Mouse (Mus musculus): ENCODE results near the gene Slc17a1. TPM values are rescaled to one million over a fixed set of nuclear protein-coding genes. Genes with fewer than 3 reads are reported as not detected.

Gene Slc17a1
- not detected in 2 replicates for total RNA-seq (2014; fragmentation: Nextera tagmentation)
- not detected in 2 replicates for total RNA-seq (2017)

GRCm38 (mm10) chr13:23867405-23867804 is at the start of gene Slc17a1:
Gene Slc17a1 (plus strand): TSS chr13:23867750.
- peak; percentile 74 for ATAC-seq (replicated peaks; ENCODE audit: low FRiP score, low TSS enrichment, poor library complexity, severe bottlenecking)

- no peak for ATAC-seq (replicated peaks; ENCODE audit: low FRiP score, low TSS enrichment, poor library complexity, severe bottlenecking)
These were observed 47.2 kb upstream of the Slc17a1 start for GRCm38 (mm10) chr13:23820179-23820940.

- no peak for ATAC-seq (replicated peaks; ENCODE audit: low FRiP score, low TSS enrichment, poor library complexity, severe bottlenecking)
These were observed 45.3 kb upstream of the Slc17a1 start for GRCm38 (mm10) chr13:23822213-23822612.

- ATAC-seq (replicated peaks; ENCODE audit: low FRiP score, low TSS enrichment, poor library complexity, severe bottlenecking): no peak
These were observed 40.9 kb upstream of the Slc17a1 start for GRCm38 (mm10) chr13:23826606-23827005.

- peak; percentile 57; the same call in 1 of the 2 replicates for ATAC-seq (replicated peaks; ENCODE audit: low FRiP score, low TSS enrichment, poor library complexity, severe bottlenecking)
These were observed 34.5 kb upstream of the Slc17a1 start for GRCm38 (mm10) chr13:23833053-23833452.

- no peak for ATAC-seq (replicated peaks; ENCODE audit: low FRiP score, low TSS enrichment, poor library complexity, severe bottlenecking)
These were observed 32.7 kb upstream of the Slc17a1 start for GRCm38 (mm10) chr13:23834836-23835235.

- no peak for ATAC-seq (replicated peaks; ENCODE audit: low FRiP score, low TSS enrichment, poor library complexity, severe bottlenecking)
These were observed 30.9 kb upstream of the Slc17a1 start for GRCm38 (mm10) chr13:23836630-23837029.

- ATAC-seq (replicated peaks; ENCODE audit: low FRiP score, low TSS enrichment, poor library complexity, severe bottlenecking): no peak
These were observed 28.2 kb upstream of the Slc17a1 start, which contains the start of gene Slc17a3 for GRCm38 (mm10) chr13:23839308-23839707. Gene Slc17a3 (plus strand): TSS chr13:23839434.

- ATAC-seq (replicated peaks; ENCODE audit: low FRiP score, low TSS enrichment, poor library complexity, severe bottlenecking): no peak
These were observed 21.7 kb upstream of the Slc17a1 start for GRCm38 (mm10) chr13:23845851-23846250.

- ATAC-seq (replicated peaks; ENCODE audit: low FRiP score, low TSS enrichment, poor library complexity, severe bottlenecking): no peak
These were observed 18.3 kb upstream of the Slc17a1 start for GRCm38 (mm10) chr13:23849299-23849698.

GRCm38 (mm10) chr13:23856401-23856800 is 11.1 kb upstream of the Slc17a1 start:
- ATAC-seq (replicated peaks; ENCODE audit: low FRiP score, low TSS enrichment, poor library complexity, severe bottlenecking): no peak

GRCm38 (mm10) chr13:23861815-23862214 is 5.7 kb upstream of the Slc17a1 start:
- no peak for ATAC-seq (replicated peaks; ENCODE audit: low FRiP score, low TSS enrichment, poor library complexity, severe bottlenecking)

- no peak for ATAC-seq (replicated peaks; ENCODE audit: low FRiP score, low TSS enrichment, poor library complexity, severe bottlenecking)
These were observed 2.8 kb upstream of the Slc17a1 start for GRCm38 (mm10) chr13:23864711-23865110.

GRCm38 (mm10) chr13:23866086-23866710 is 1.4 kb upstream of the Slc17a1 start:
- ATAC-seq (replicated peaks; ENCODE audit: low FRiP score, low TSS enrichment, poor library complexity, severe bottlenecking): no peak

GRCm38 (mm10) chr13:23867000-23867399 is 550 bp upstream of the Slc17a1 start:
- peak; percentile 38; the same call in 1 of the 2 replicates for ATAC-seq (replicated peaks; ENCODE audit: low FRiP score, low TSS enrichment, poor library complexity, severe bottlenecking)

- ATAC-seq (replicated peaks; ENCODE audit: low FRiP score, low TSS enrichment, poor library complexity, severe bottlenecking): no peak
These were observed 1.4 kb downstream of the Slc17a1 start for GRCm38 (mm10) chr13:23868790-23869533.

GRCm38 (mm10) chr13:23869996-23870395 is 2.4 kb downstream of the Slc17a1 start:
- no peak for ATAC-seq (replicated peaks; ENCODE audit: low FRiP score, low TSS enrichment, poor library complexity, severe bottlenecking)

- 0 out of 2 replicates have a peak, but pooled peaks have one; percentile 55 for ATAC-seq (replicated peaks; ENCODE audit: low FRiP score, low TSS enrichment, poor library complexity, severe bottlenecking)
These were observed 5.6 kb downstream of the Slc17a1 start for GRCm38 (mm10) chr13:23873141-23873540.

- ATAC-seq (replicated peaks; ENCODE audit: low FRiP score, low TSS enrichment, poor library complexity, severe bottlenecking): peak; percentile 52
These were observed 11.6 kb downstream of the Slc17a1 start for GRCm38 (mm10) chr13:23879106-23879505.

- no peak for ATAC-seq (replicated peaks; ENCODE audit: low FRiP score, low TSS enrichment, poor library complexity, severe bottlenecking)
These were observed 12.1 kb downstream of the Slc17a1 start for GRCm38 (mm10) chr13:23879636-23880035.
